Mouse (Mus musculus) layer of hippocampus, adult 9-11 months (tissue): ENCODE data around the gene Zbtb18.

Experiments
- DNase-seq: peaks from one replicate; pipeline ENCODE4 v3.0.0; 2022

The Zbtb18 gene

DNA sequence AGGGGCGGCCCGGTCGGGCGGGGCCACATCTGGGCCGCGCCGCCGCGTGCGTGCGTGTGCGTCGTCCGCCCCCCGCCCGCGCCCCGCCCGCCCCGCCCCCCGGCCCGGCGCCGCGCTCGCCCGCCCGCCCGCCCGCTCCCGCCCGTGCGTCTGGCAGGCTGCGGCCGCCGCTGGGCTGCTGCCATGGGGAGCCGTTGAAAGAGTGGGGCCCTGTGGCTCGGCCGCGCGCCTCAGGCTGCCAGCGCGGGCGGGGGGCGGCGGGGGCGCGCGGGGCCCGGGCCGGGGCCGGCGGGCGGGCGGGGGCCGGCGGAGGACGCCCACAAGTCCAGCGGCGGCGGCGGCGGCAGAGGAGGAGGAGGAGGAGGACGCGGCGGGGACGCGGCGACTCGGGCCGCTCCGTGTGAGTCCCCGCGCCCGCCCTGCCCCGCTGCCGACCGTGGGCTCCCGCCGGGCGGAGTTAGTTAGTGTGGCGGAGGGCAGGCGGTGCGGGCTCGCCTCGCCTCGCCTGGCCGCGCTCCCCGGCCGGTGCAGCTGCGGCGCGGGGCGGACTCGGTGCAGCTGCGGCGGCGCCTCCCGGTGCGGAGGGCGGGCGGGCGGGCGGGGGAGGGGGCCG lies at the start of gene Zbtb18:
Gene Zbtb18 (plus strand): TSS at position 156 of the 613 bp plus-strand sequence.
- no peak for DNase-seq

DNA sequence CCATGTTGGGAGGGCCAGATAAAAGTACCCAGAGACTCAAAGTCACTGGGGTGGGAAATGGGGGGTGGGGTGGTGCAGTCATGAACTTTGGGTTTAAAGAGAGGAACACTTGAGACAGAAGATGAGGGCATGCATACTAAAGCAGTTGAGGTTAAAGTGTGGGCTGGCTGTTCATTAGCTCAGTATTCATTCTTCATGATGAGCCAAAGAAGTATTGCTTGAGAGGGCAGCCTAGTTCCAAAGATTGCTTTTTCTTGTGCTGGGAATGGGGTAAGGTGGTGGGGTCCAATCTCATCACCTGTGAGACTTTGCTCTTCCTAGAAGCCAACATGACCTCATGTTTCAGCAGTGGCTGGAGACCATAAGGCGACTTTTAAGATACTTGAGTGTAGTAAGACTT lies 44.7 kb upstream of the Zbtb18 start:
- no peak for DNase-seq

DNA sequence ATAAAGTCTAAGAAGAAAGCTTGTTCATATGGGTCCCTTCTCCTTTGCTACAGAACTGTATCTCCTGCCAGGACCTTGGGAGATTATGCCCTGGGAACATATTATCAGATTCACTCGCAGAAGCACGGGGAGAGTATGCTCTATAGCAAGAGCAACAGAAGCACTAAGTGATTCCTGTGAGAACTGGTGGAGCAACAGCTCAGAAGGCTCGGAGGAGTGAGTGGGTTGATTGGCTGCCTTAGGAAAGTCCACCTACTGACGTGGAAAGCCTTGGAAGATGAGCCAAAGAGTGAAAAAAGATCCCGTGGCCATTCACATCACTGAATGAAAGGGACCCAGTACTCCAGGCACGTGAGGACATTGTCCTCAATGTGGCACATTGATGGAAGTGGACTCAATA lies 37.0 kb upstream of the Zbtb18 start:
- peak; percentile 15 for DNase-seq

DNA sequence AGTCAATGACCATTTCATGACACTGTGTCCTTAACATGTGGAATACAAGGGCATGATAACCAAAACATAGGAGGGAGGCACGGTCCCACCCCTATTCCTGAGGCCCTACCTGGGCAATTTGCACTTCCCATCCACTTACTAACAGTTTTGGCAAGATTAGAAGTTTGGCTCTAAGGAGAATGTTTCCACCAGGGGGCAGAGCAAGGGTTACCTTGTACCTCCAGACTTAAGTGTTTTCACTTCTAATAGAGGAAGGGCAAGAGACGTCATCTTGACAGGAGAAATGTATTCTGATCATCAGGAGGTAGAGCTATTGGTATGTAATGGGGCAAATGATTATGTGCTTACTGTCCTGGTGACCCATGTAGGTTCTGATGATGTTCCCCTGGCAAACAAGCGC lies 33.5 kb upstream of the Zbtb18 start:
- DNase-seq = no peak

DNA sequence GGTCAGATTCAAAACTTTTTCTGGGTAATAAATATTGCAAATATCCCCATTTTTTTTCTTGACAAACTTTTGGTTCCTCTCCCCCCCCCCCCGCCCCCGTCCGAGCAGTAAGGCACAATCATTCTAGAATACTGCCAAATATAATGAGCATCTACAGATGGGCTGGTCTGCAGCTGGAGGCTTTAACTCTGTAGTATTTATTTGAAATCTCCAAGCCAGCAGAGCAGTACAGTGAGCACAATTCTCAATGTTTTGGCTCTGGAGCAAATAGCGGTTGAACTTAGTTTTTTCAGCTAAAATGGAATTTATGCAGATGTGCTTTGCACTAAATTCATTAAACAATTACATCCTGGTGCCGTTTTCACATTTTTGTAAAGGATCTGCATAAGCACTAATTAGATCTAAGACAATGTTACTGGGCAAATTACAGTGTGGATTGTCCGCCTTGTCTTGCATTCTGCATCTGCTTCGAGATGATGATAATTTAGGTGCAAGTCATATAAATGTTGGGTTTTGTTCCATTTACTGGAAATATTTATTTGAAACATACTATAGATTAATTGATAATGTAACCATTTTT lies 31.3 kb upstream of the Zbtb18 start:
- DNase-seq = no peak

DNA sequence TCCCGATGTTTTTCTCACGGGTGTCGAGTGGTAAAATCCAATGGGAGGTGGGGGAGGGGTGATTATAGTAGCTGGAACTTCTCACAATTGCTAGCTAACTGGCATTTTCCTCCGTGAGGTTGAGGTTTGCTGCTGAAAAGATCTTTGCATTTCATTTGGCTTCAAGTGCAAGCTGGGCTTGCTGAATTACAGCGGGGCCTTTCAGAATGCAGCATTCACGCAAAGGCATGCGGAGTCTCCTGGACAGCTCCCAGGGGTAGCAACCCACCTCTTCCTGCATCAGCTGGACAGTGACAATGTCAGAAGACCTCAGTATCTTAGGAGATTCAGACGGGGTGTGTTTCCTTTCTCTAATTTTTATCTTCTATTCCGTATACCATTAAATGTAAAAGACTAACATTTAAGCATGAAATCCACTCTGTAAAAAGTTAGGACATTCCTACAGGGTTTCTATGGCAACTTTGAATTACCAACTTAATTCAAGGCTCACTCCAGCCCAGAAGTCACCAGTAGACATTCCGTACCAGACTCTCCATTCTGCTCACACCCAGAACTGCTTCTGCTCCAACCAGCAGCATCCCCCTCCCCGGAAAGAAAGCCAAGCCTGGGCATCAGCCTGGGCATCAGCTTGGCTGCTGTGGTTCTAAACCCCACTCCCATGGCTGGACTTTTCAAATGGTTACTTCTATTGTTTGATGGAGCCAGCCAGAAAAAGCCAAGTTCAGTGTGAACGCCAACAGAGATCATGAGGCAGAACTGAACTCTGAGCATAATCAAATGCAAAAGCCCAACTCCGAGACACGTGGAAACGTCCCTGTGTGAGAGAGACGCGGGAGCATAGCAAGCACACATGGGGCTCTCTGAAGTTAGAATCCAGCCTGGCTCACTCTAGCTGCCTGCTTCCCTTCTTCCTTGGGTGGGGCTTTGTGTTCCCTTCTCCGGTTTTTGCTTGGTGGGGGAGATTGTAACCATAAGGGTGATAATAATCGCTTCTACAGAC lies 30.5 kb upstream of the Zbtb18 start:
- DNase-seq = no peak

DNA sequence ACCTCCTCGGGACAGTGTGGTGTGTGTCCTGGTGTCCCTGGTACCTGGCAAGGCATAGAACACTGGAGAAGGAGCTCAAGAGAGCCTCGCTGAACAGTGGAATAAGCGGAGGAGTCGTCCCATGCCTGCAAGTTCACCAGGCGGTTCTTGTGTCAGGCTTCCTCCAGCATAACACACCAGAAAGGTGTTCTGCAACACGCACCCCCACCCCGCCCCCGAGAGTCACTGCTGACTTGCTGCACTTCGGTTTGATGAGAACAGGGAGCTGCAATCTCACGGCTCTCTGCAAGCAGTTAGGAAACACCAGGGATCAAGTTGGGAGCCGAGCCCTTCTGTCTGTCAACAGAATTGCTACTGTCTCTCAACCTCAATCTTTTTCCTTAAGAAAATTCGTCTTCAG lies 22.8 kb upstream of the Zbtb18 start:
- no peak for DNase-seq

DNA sequence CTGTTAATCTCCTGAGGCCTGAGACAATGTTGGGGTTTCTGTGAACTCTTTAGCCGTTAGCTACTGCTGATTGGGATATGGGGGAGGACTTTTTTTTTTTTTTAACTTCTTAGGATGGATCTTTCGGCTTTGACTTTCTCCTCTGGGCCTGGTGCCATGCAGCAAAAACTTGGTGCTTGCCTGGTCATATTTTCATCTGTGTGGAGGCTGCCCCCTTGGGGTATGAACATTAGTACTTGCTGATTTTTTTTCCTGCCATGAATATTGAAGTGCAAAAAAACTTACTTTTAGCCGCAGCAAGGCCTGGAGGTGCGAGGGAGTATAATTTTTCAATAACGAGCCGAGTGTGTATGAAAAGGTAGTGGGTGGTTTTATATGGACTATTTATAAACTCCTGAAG lies 22.0 kb upstream of the Zbtb18 start:
- DNase-seq = no peak

DNA sequence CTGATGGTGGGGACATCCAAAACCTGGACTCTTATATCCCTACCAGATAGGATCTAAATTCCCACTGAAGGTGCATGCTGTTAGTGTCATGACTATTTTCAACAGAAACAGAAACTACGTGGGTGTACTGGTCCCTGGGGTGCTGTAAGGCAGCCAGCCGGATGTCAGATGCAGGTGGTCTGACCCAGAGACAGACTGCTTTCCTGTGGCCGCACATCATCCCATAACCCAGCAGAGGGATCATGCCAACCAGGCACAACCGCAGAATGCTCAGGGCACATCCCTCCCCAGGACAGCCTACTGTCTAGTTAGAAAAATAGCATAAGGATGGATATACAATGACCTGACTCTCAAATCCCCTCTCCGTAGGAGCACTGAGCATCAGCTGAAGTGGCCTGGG lies 14.3 kb upstream of the Zbtb18 start:
- DNase-seq = no peak

DNA sequence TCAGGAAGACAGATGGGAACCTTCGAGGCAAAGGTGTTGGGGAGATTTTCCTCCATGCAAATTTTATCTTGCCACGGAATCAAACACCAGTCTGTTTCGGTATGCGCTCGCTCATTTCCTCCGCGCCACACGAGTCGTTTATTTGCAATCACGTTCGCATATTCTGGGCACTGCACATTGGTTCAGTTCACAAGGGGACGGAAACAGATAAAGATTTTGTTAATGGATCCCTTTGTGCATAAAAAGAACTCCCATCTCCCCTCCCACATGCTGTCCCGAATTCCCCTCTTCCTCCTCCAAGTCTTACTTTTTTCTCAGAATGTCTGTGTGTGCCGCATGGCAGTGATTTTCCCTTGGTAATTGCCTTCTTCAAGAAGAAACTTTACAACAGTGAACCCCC lies 13.8 kb upstream of the Zbtb18 start:
- no peak for DNase-seq

DNA sequence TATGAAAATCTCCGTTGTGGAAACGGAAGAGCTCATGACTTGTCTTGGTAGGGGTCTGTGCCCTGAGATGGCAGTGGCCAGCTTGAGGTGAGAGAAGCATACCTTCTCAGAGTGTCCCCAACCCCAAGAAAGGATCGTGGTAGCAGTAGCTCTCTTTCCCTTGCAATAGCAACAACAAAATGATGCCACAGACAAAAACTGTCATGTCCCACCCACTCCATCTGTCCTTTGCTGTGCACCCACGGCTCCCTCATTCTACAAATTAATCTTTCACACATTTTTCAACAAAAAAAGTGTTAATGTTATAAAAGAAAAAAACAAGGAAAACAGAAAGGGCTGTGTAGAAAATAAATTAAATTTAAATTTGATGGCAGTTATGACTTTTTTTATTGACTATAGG lies 13.1 kb upstream of the Zbtb18 start:
- DNase-seq = peak; percentile 26

DNA sequence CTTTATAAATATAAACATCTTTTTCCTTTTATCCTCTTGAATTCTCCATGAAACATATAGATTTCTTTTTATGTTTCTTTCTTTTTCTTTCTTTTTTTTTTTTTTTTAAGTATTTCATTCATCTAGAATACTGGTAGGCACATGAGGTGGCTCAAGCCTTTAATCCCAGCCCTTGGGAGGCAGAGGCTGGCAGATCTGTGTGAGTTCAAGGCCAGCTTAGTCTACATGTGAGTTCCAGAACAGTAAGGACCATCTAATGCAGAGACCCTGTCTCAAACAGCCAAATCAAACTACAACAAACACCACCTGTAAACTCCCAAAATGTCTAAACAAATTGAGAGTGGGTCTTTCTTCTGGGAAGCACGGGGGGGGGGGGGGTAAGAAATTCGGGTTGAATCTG lies 1.7 kb upstream of the Zbtb18 start:
- no peak for DNase-seq

DNA sequence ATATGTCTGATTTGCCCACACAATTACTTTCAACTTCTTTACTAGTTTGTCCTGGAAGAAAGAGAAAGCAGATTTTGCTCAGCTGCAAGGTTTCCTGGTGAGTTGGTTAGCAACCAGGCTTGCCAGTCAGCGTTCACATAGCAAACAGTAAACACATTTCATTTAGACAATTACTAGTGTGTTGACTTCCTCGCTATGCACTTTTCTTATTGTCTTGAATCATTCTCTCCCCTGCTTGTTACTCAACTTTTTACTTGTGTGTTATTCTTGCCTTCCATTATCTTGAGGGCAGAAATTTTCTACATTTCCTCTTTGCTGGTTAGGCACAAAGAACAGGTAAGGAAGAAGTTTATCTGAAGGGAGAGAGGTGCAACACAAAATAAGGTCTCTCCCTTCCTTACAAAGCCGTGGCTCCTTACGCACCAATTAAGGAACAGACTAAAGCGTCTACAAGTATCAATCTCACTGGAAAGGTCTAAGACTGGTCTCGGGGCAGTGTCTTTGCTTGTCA lies 1.1 kb upstream of the Zbtb18 start:
- DNase-seq = no peak

DNA sequence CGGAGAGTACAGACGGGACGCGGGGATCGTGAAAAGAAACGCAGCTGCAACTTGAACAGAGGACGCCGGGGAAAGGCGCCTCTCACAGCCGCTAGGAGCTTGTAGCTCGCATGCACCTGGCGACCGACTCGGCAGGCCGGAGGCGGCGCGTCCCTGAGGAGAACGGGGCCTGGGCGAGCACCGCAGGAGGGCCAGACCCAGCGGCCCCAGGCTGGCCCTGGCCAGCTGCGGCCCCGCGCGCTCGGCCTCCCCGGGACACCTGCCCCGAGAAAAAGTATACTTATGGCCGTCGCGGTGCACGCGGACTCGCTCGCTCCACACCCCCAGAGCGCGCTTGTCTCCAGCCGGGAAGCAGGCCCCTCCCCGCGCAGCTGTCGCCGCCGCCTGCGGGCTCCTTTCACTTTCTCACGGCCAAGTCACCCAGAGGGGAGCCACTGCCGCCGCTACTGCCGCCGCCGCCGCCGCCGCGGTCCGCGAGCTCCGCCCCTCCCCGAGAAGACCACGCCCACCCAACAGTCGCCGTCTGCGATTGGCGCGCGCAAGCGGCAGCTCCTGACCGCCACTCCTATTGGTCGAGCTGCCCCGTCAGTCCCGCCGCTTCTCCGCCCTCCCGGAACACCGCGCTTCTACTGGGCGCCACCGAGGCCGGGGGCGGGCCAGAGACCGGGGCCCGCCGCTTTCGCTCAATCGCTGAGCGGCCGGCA lies 507 bp upstream of the Zbtb18 start:
- peak; percentile 98 for DNase-seq

DNA sequence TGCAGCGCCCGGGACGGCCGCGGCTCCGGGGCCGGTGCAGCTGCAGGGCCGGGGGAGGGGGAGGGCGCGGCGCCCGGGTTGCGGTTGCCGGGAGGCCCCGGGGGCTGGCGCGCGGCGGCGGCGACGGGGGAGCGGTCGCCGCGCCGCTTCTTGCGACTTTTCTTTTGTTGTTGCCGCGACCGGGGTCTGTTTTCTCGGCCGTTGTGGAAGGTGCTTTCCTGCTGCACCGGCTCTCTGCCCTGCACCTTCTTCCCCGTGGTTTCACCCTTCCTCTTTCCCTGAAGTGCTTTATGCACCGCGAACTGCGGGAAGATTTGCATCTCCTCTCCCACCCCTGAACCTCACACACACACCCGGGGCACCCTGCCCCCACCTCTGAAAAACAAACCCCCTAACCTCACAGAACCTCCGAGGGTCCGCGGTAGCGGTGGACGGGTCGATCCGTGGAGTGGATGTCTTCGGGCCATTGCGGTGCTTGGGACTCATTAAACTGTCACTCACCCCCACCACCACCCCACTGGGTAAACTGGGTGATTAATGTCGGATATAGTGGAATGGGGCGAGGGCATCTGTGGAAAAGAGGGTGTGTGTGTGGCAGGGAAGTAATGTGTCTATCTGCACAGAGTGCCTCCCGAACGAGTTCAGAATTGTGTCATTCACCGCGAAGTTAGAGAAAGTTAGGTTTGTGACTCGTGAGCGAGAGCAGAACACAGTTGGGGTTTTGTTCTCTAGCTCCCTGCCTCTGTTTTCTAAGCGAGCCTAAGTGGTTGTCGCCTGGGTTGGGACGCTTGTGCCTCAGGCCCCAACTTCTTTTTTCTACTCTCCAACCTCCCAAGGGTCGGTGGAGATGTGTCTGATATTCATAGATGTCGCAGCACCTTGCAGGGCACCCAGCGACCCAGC lies 921 bp downstream of the Zbtb18 start:
- no peak for DNase-seq

DNA sequence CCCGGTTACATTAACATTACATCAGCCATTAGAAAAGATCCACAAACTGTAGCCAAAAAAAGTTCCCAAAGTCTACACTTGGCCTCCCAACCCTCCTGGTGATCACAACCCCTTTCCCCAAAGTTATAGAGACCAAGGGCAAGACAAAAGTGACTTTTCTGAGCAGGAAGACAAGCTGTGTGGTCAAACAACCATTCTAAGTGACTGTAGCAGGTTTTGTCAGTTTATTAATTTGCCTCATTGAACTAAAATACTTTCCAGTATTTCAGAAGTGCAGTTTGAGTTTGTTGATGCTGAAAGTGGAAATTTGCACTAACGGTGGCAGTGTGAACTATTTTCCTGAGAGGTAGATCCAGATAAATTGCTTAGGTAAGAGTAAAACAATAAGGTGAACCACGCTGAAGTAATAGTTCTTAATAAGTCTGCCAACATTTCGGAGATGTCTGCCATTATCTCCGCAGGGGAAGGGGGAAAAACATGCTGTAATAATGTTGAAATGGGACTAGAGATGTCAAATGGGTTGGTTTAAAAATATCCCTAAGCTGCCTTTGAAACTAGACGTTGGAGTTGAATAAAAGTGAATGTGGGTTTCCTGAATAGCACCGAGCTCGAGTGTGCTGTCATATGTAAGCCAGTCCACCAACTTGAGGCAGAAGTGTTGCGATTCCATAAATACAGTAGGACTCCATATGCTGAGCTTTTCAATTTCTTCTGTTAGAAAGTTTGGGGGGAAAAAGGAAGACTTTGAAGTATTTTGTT lies 1.8 kb downstream of the Zbtb18 start:
- DNase-seq = no peak

DNA sequence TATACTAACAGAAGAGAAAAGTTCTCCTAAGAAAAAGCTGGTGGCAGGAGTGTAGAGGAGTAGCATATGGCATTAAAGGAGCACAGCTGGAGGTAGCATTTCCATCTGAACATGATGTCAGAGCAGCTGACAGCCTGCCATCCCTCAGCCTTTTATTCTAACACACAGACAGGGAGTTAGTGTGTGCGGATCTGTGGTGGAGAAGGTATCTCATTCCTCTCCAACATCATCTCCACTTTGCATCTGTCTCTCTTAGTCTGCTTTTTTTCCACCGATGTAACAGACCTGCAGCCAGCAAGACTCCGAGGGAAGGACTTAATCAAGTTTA lies 2.3 kb downstream of the Zbtb18 start:
- peak; percentile 76 for DNase-seq

DNA sequence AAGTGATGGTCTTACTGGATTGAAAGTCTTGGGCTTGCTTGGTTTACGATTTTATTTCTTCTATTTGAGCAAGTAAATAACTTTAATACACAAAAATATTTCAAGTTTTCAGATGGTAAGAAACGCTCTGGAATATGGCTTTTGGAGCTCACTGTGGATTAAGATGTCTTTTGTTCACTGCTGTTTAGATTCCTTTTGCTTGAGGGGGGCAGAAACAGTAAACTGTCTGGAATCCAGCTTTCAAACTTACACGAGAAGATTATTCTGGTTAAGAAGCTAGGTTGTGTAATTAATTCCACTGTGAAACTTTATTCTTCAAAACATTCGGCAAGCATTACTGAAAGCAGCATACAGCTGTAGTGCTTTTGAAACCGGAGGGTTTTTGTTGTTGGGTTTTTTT lies 2.8 kb downstream of the Zbtb18 start:
- DNase-seq = no peak

DNA sequence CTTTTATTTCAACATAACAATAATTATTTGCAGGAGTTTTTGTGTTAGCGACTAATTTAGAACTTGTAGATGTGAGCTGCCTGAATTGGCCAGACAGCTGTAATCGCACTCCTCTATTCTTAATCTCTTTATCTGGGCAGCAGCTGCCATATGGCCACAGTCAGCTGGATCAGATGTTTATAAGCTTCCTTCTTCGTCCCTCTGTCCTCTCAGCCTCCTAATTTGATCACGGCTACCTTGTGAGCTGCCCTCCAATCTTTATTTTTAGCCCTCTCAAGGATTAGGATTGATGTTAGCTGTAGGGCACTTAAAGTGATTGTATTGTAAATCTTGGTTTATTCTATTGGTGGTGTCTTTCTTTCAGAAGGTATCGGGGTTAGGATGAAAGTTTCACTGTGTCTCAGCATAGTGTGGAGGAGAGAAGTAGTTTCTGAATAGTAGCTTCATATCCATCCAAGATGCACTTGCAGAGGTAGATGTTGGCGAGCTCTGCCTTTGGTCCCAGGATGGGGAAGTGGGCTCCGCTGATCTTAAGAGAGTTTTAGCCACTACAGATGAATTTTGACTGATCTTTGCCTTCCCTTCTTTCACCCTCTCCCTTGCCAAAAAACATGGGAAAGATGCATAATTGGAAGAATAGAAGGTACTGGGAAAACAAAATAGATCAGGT lies 3.4 kb downstream of the Zbtb18 start:
- DNase-seq = no peak

DNA sequence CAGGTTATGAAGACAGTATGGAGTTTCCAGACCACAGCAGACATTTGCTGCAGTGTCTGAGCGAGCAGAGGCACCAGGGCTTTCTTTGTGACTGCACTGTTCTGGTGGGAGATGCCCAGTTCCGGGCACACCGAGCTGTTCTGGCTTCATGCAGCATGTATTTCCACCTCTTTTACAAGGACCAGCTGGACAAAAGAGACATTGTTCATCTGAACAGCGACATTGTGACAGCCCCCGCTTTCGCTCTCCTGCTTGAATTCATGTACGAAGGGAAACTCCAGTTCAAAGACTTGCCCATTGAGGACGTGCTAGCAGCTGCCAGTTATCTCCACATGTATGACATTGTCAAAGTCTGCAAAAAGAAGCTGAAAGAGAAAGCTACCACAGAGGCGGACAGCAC lies 4.9 kb downstream of the Zbtb18 start:
- DNase-seq = no peak
